20 mouse cellular contexts compared by ENCODE assay signal in the genomic region with DNA sequence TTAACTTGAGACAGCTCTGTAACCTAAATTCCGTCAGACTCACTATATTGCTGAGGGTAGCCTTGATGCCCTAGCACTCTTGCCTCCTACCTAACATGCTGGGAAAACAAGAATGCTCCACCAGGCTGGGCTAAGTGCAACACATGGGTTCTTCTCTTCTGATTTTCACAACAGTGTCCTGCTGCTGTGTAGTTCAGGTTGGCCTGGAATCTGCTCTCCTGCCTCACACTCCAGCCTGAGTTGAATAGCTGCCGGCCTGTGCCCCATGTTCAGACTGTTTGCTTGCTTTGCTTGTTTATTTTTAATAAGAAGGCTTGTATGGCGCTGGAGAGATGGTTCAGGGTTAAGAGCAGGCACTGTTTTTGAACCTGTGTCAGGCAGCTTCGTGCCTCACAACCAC. TPM values are rescaled to one million over a fixed set of nuclear protein-coding genes. Genes with fewer than 3 reads are reported as not detected.
DNase-seq lines count a peak whose midpoint lies in the region; TF ChIP-seq lines count a peak whose summit lies in the region.
"Had no signal": no experiment of that assay in that cellular context is flagged by ENCODE, and none has a peak within 500 bp of the region (broad histone marks: within the 10 kb centered on the region; RNA-seq: fewer than 3 reads in every experiment).

No protein-coding gene starts in this region.

- TF ChIP-seq CTCF in E14TG2a.4 (conservative IDR thresholded peaks at IDR 0.05; ENCODE audit: low read length) (no peak), ES-Bruce4 (IDR thresholded peaks at IDR 0.05; ENCODE audit: low read depth, low read length) (no peak)

- H3K27ac ChIP-seq in ES-Bruce4 (ENCODE audit: insufficient read depth, low read length), result no peak overlapping the region
- H3K27ac ChIP-seq: embryonic facial prominence, embryonic 13.5 days; embryonic facial prominence, embryonic 15.5 days; forebrain, embryonic 10.5 days; forebrain, embryonic 12.5 days had no signal

- H3K36me3 ChIP-seq in E14TG2a.4 (ENCODE audit: insufficient read depth, low read length), result no peaks in the 10 kb centered on the region; the same call in 1 of the 2 replicates
- H3K36me3 ChIP-seq in ES-Bruce4 (ENCODE audit: control insufficient read depth, insufficient read depth, low read length, poor library complexity, severe bottlenecking), result no peaks in the 10 kb centered on the region; the same call in 1 of the 2 replicates
- H3K36me3 ChIP-seq: embryonic facial prominence, embryonic 13.5 days; embryonic facial prominence, embryonic 15.5 days had no signal

- H3K4me1 ChIP-seq in E14TG2a.4 (replicated peaks; ENCODE audit: low read depth, low read length) (peaks cover 15% of the 10 kb centered on the region), ES-Bruce4 (ENCODE audit: control insufficient read depth, insufficient read depth, low read length) (no peaks in the 10 kb centered on the region)
- H3K4me1 ChIP-seq: embryonic facial prominence, embryonic 13.5 days; embryonic facial prominence, embryonic 15.5 days; forebrain, embryonic 10.5 days; forebrain, embryonic 12.5 days had no signal

- TF ChIP-seq POLR2A in ES-Bruce4 (IDR thresholded peaks at IDR 0.05; ENCODE audit: insufficient read depth, low read length), result no peak

- H3K9me3 ChIP-seq in E14TG2a.4 (ENCODE audit: low read length) (no peaks in the 10 kb centered on the region), ES-Bruce4 (replicated peaks; ENCODE audit: control insufficient read depth, insufficient read depth, low read length, poor library complexity, severe bottlenecking) (no peaks in the 10 kb centered on the region)
- H3K9me3 ChIP-seq: embryonic facial prominence, embryonic 13.5 days; embryonic facial prominence, embryonic 15.5 days; forebrain, embryonic 10.5 days; forebrain, embryonic 12.5 days had no signal

- no peak for TF ChIP-seq EP300 in ES-Bruce4 (IDR thresholded peaks at IDR 0.05; ENCODE audit: insufficient read depth, low read depth, low read length)

- H3K27me3 ChIP-seq in E14TG2a.4 (ENCODE audit: insufficient read depth, low read length) (peaks cover 4% of the 10 kb centered on the region; the same call in 1 of the 2 replicates), ES-Bruce4 (ENCODE audit: control insufficient read depth, insufficient read depth, low read length, poor library complexity, severe bottlenecking) (no peaks in the 10 kb centered on the region)
- H3K27me3 ChIP-seq: embryonic facial prominence, embryonic 13.5 days; embryonic facial prominence, embryonic 15.5 days; forebrain, embryonic 12.5 days had no signal

- H3K4me3 ChIP-seq in E14TG2a.4 (replicated peaks; ENCODE audit: low read length), result peak overlapping the region; percentile 53
- H3K4me3 ChIP-seq in ES-Bruce4 (ENCODE audit: low read depth, low read length), result peak overlapping the region; percentile 17; the same call in 1 of the 2 replicates
- H3K4me3 ChIP-seq: embryonic facial prominence, embryonic 13.5 days; embryonic facial prominence, embryonic 15.5 days; erythroblast, embryonic 14.5 days; forebrain, embryonic 10.5 days; forebrain, embryonic 12.5 days had no signal

- 0 out of 2 replicates have a peak overlapping the region, but pooled peaks have one; percentile 6 for H3K9ac ChIP-seq in ES-Bruce4 (ENCODE audit: low read depth, poor library complexity, severe bottlenecking)
- H3K9ac ChIP-seq: embryonic facial prominence, embryonic 13.5 days; embryonic facial prominence, embryonic 15.5 days; forebrain, embryonic 12.5 days had no signal

- peak; percentile 70 for DNase-seq in heart, adult 11 months
- no peak for DNase-seq in heart, adult 18-20 months
- DNase-seq in urinary bladder, postnatal 25 days (ENCODE audit: low spot score), result no peak
- DNase-seq: adrenal gland, adult 2 months; adrenal gland, postnatal 10 days; adrenal gland, postnatal 25 days; cerebellum, adult 11 months; cerebellum, adult 18-20 months; cerebellum, adult 8-10 months; cerebellum, adult 9-11 months; cerebellum, postnatal 14 days; cerebellum, postnatal 36 days; embryo, embryonic 11 days had no signal

RNA-seq across cellular contexts. Expression of a gene that starts 13.8 kb away (rescaled TPM):
- total RNA-seq in heart, adult 18-20 months (2021), result 10 to 100 TPM; 24.4 to 26.9 TPM
- 134 and 153 TPM in 2 replicates for polyA plus RNA-seq in ES-Bruce4 (2011; ENCODE audit: insufficient read depth, insufficient read length, low read depth, missing spikeins)

RNA-seq across cellular contexts. Expression of a gene that starts 15.1 kb away (rescaled TPM):
- total RNA-seq in heart, adult 18-20 months (2021), result 100 to 1,000 TPM in 1 of 2 experiments, 10 to 100 TPM in 1; 91.4 to 103 TPM
- 73.7 and 75.9 TPM in 2 replicates for polyA plus RNA-seq in ES-Bruce4 (2011; ENCODE audit: insufficient read depth, insufficient read length, low read depth, missing spikeins)

RNA-seq across cellular contexts. Expression of a gene that starts 19.2 kb away (rescaled TPM):
- 10 to 100 TPM; 74.0 to 80.0 TPM for total RNA-seq in heart, adult 18-20 months (2021)
- polyA plus RNA-seq in ES-Bruce4 (2011; ENCODE audit: insufficient read depth, insufficient read length, low read depth, missing spikeins), result 73.7 and 92.5 TPM in 2 replicates
